Mouse (Mus musculus): ENCODE data around the gene Stk10. TPM values are rescaled to one million over a fixed set of nuclear protein-coding genes. Genes with fewer than 3 reads are reported as not detected.

Stk10 gene
- polyA plus RNA-seq, 1 experiment from 2014 or later = 2.6 TPM

- Histone ChIP-seq H3K9me3 (no peaks in the 10 kb centered on the region), H3K27ac (replicated peaks) (no peak overlapping the region), H3K4me3 (no peak overlapping the region), H3K9ac (no peak overlapping the region), H3K4me1 (replicated peaks) (peaks cover 47% of the 10 kb centered on the region), H3K27me3 (no peaks in the 10 kb centered on the region), H3K4me2 (no peak overlapping the region), H3K36me3 (no peaks in the 10 kb centered on the region)
- no peak for ATAC-seq (ENCODE audit: low read depth)
- WGBS = 63% methylated on average over 6 of the region's 6 CpGs
Observed at GRCm38 (mm10) chr11:32566184-32566583, 33.1 kb downstream of the Stk10 start.

GRCm38 (mm10) chr11:32567000-32567855 is 34.1 kb downstream of the Stk10 start:
- peaks cover 41% of the 10 kb centered on the region for H3K4me1 ChIP-seq (replicated peaks)
- no peak for ATAC-seq (ENCODE audit: low read depth)
- 80% methylated on average over 10 of the region's 10 CpGs for WGBS
- H3K27me3 ChIP-seq = no peaks in the 10 kb centered on the region
- H3K4me2 ChIP-seq = no peak overlapping the region
- H3K27ac ChIP-seq (replicated peaks) = no peak overlapping the region
- no peak overlapping the region for H3K4me3 ChIP-seq
- H3K9ac ChIP-seq = no peak overlapping the region
- H3K9me3 ChIP-seq = no peaks in the 10 kb centered on the region
- no peaks in the 10 kb centered on the region for H3K36me3 ChIP-seq

GRCm38 (mm10) chr11:32568060-32568459 is 35.0 kb downstream of the Stk10 start:
- H3K9me3 ChIP-seq = no peaks in the 10 kb centered on the region
- no peak overlapping the region for H3K4me2 ChIP-seq
- H3K4me3 ChIP-seq = no peak overlapping the region
- H3K27ac ChIP-seq (replicated peaks) = no peak overlapping the region
- no peaks in the 10 kb centered on the region for H3K27me3 ChIP-seq
- H3K9ac ChIP-seq = no peak overlapping the region
- peaks cover 33% of the 10 kb centered on the region for H3K4me1 ChIP-seq (replicated peaks)
- no peaks in the 10 kb centered on the region for H3K36me3 ChIP-seq
- WGBS = 89% methylated on average over 7 of the region's 7 CpGs
- ATAC-seq (ENCODE audit: low read depth) = no peak

GRCm38 (mm10) chr11:32568637-32569293 is 35.7 kb downstream of the Stk10 start:
- H3K9me3 ChIP-seq = no peaks in the 10 kb centered on the region
- no peak overlapping the region for H3K27ac ChIP-seq (replicated peaks)
- H3K9ac ChIP-seq = no peak overlapping the region
- H3K4me1 ChIP-seq (replicated peaks) = peaks cover 26% of the 10 kb centered on the region
- H3K4me3 ChIP-seq = no peak overlapping the region
- H3K27me3 ChIP-seq = no peaks in the 10 kb centered on the region
- ATAC-seq (ENCODE audit: low read depth) = no peak
- WGBS = 91% methylated on average over 15 of the region's 15 CpGs
- no peak overlapping the region for H3K4me2 ChIP-seq
- H3K36me3 ChIP-seq = no peaks in the 10 kb centered on the region

- no peaks in the 10 kb centered on the region for H3K27me3 ChIP-seq
- no peak overlapping the region for H3K9ac ChIP-seq
- H3K4me1 ChIP-seq (replicated peaks) = peaks cover 18% of the 10 kb centered on the region
- no peak overlapping the region for H3K4me2 ChIP-seq
- H3K9me3 ChIP-seq = no peaks in the 10 kb centered on the region
- H3K27ac ChIP-seq (replicated peaks) = no peak overlapping the region
- WGBS = 87% methylated on average over 6 of the region's 6 CpGs
- H3K4me3 ChIP-seq = no peak overlapping the region
- no peak for ATAC-seq (ENCODE audit: low read depth)
- H3K36me3 ChIP-seq = no peaks in the 10 kb centered on the region
Observed at GRCm38 (mm10) chr11:32571103-32571502, 38.0 kb downstream of the Stk10 start.

GRCm38 (mm10) chr11:32573669-32574068 is 40.6 kb downstream of the Stk10 start:
- H3K4me3 ChIP-seq = no peak overlapping the region
- H3K27ac ChIP-seq (replicated peaks) = no peak overlapping the region
- peaks cover 9% of the 10 kb centered on the region for H3K4me1 ChIP-seq (replicated peaks)
- H3K4me2 ChIP-seq = no peak overlapping the region
- H3K27me3 ChIP-seq = no peaks in the 10 kb centered on the region
- no peaks in the 10 kb centered on the region for H3K9me3 ChIP-seq
- 93% methylated on average over 2 of the region's 2 CpGs for WGBS
- H3K9ac ChIP-seq = no peak overlapping the region
- H3K36me3 ChIP-seq = no peaks in the 10 kb centered on the region
- no peak for ATAC-seq (ENCODE audit: low read depth)

- Histone ChIP-seq H3K4me3 (no peak overlapping the region), H3K27me3 (no peaks in the 10 kb centered on the region), H3K36me3 (no peaks in the 10 kb centered on the region), H3K9ac (peak overlapping the region; percentile 32; the same call in 1 of the 2 replicates), H3K4me2 (no peak overlapping the region), H3K9me3 (no peaks in the 10 kb centered on the region), H3K4me1 (replicated peaks) (peaks cover 17% of the 10 kb centered on the region), H3K27ac (replicated peaks) (peak overlapping the region; percentile 81)
- WGBS = 80% methylated on average over 6 of the region's 6 CpGs
- ATAC-seq (ENCODE audit: low read depth) = peak; percentile 22; the same call in 1 of the 2 replicates
Observed at GRCm38 (mm10) chr11:32575964-32576759, 43.1 kb downstream of the Stk10 start.

- Histone ChIP-seq H3K4me3 (no peak overlapping the region), H3K9ac (peak overlapping the region; percentile 32; the same call in 1 of the 2 replicates), H3K9me3 (no peaks in the 10 kb centered on the region), H3K36me3 (no peaks in the 10 kb centered on the region), H3K27me3 (no peaks in the 10 kb centered on the region), H3K27ac (replicated peaks) (peak overlapping the region; percentile 81), H3K4me1 (replicated peaks) (peaks cover 18% of the 10 kb centered on the region), H3K4me2 (no peak overlapping the region)
- 61% methylated on average over 5 of the region's 5 CpGs for WGBS
- ATAC-seq (ENCODE audit: low read depth) = 0 out of 2 replicates have a peak, but pooled peaks have one; percentile 21
Observed at GRCm38 (mm10) chr11:32576760-32577050, 43.6 kb downstream of the Stk10 start.

- H3K9ac ChIP-seq = no peak overlapping the region
- peaks cover 18% of the 10 kb centered on the region for H3K4me1 ChIP-seq (replicated peaks)
- no peak overlapping the region for H3K4me2 ChIP-seq
- H3K27me3 ChIP-seq = no peaks in the 10 kb centered on the region
- 84% methylated on average over 16 of the region's 16 CpGs for whole genome bisulfite sequencing
- no peaks in the 10 kb centered on the region for H3K9me3 ChIP-seq
- H3K4me3 ChIP-seq = no peak overlapping the region
- no peak overlapping the region for H3K27ac ChIP-seq (replicated peaks)
- no peaks in the 10 kb centered on the region for H3K36me3 ChIP-seq
- ATAC-seq (ENCODE audit: low read depth) = no peak
Observed at GRCm38 (mm10) chr11:32580305-32580947, 47.3 kb downstream of the Stk10 start.

- peaks cover 16% of the 10 kb centered on the region for H3K4me1 ChIP-seq (replicated peaks)
- 50% methylated on average over 2 of the region's 2 CpGs for WGBS
- no peak overlapping the region for H3K4me2 ChIP-seq
- H3K36me3 ChIP-seq = no peaks in the 10 kb centered on the region
- H3K27ac ChIP-seq (replicated peaks) = no peak overlapping the region
- ATAC-seq (ENCODE audit: low read depth) = no peak
- no peak overlapping the region for H3K4me3 ChIP-seq
- no peaks in the 10 kb centered on the region for H3K27me3 ChIP-seq
- H3K9ac ChIP-seq = no peak overlapping the region
- no peaks in the 10 kb centered on the region for H3K9me3 ChIP-seq
Observed at GRCm38 (mm10) chr11:32581031-32581430, 47.9 kb downstream of the Stk10 start.

GRCm38 (mm10) chr11:32582813-32583212 is 49.7 kb downstream of the Stk10 start:
- Histone ChIP-seq H3K27ac (replicated peaks) (peak overlapping the region; percentile 33; the same call in 1 of the 2 replicates), H3K27me3 (no peaks in the 10 kb centered on the region), H3K4me3 (no peak overlapping the region), H3K4me1 (replicated peaks) (peaks cover 8% of the 10 kb centered on the region), H3K9ac (no peak overlapping the region), H3K9me3 (no peaks in the 10 kb centered on the region), H3K36me3 (no peaks in the 10 kb centered on the region), H3K4me2 (no peak overlapping the region)
- 77% methylated on average over 5 of the region's 5 CpGs for WGBS
- no peak for ATAC-seq (ENCODE audit: low read depth)
